Mouse (Mus musculus) fibroblast of lung, adult 2 months (primary cell): ENCODE measurements at regions not wholly inside any gene's neighbourhood (a gene's known extent, or its start where the extent isn't known, plus 50 kb on each side); places are given as distances from the start of the nearest gene placed in this dataset.
"Not testable (repeated sequence)": the region's sequence is repeated elsewhere in the genome, so short reads cannot be mapped to it uniquely, and the experiment has no call there.

Experiments
- DNase-seq: peaks from one replicate; pipeline ENCODE4 v3.0.0-alpha.2; 2011; ENCODE audit warnings: low read depth

DNA sequence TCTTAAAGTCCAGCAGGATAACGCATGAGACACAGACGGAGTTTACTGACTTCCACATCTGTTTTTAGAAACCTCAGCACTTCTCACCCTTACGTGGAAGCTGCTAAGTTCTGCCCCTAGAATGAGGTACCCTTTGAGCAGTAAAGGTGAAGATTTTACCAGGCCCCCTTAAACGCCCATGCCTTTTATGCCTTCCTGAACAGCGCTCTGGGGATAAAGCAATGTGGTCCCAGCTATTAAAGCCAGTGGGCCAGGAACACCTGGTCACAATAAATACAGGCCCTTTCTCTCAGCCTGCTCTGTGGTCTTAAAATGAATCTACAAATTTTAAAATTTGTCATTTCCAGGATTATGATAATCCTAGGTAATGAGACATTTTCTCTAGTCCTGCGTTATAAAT is 57.9 kb downstream of the Llph start:
- no peak for DNase-seq

GRCm38 (mm10) chr10:120291912-120292311 is 65.0 kb downstream of the Llph start:
- DNase-seq: no peak

GRCm38 (mm10) chr10:120293381-120293780 is 66.5 kb downstream of the Llph start:
- DNase-seq: not testable (repeated sequence)

- no peak for DNase-seq
These were observed 67.6 kb downstream of the Llph start for GRCm38 (mm10) chr10:120294487-120294886.

GRCm38 (mm10) chr10:120297311-120297710 is 70.4 kb downstream of the Llph start:
- DNase-seq: no peak

- DNase-seq: no peak
These were observed 71.5 kb downstream of the Llph start for GRCm38 (mm10) chr10:120298293-120298927.

DNA sequence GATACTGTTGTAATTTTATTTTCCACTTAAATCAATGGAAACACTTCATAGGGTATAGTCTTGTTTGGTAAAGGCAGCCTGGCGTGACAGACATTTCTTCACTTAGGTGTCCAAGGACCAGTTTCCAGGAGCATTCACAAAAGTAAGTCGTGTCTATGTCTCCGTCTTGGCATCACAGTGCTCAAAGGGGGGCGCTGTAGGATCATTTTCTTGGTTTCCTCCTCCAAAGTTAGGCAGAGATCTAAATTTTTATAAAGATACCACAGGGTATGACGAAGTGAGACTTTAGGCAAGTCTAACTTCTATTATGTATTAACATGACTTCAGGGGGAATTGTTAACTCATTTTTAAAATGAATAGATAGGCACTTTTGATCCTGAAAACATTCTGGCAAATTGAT is 79.1 kb downstream of the Llph start:
- peak; percentile 27 for DNase-seq

DNA sequence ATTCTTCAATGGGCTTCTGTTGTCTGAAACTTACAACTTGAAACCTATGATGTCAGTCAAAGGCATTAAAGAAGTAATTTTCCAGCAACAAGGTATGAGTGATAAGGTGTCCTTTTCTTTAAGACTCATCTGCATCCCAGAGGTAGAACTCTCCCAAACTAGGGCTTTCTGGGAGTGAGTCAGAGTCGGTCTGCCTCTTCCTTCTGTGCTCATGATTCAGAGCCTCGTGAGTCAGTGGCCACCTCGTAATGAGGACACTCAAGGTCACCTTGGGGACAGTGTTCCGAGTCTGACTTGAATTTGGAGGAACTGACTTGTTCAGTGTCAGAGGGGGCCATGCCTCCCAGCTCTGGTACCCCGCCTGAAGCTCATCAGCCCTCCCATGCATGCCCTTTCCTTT is 81.8 kb downstream of the Llph start:
- peak; percentile 41 for DNase-seq
